Mouse (Mus musculus) cerebellum, postnatal 25 days (tissue): ENCODE data around the gene Sod2.
"Not testable (repeated sequence)": the region's sequence is repeated elsewhere in the genome, so short reads cannot be mapped to it uniquely, and the experiment has no call there.

ENCODE experiments used
- DNase-seq, 2 experiments: peaks; one replicate each; pipeline ENCODE4 v3.0.0; 2021; ENCODE audit warnings: mixed read lengths in 2 of 2

Gene Sod2

DNA sequence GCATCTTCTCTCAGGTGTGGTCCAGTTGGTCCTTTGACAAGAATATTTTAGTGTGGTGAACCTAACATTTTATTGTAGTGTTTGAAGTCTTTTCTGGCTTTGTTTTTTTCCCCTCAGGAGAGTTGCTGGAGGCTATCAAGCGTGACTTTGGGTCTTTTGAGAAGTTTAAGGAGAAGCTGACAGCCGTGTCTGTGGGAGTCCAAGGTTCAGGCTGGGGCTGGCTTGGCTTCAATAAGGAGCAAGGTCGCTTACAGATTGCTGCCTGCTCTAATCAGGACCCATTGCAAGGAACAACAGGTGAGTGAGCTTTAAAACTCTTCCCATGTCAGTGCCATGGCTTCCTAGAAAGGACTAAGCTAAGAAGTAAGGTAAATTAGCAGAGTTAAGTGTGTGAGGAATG lies 6.7 kb downstream of the Sod2 start:
- DNase-seq = no peak

DNA sequence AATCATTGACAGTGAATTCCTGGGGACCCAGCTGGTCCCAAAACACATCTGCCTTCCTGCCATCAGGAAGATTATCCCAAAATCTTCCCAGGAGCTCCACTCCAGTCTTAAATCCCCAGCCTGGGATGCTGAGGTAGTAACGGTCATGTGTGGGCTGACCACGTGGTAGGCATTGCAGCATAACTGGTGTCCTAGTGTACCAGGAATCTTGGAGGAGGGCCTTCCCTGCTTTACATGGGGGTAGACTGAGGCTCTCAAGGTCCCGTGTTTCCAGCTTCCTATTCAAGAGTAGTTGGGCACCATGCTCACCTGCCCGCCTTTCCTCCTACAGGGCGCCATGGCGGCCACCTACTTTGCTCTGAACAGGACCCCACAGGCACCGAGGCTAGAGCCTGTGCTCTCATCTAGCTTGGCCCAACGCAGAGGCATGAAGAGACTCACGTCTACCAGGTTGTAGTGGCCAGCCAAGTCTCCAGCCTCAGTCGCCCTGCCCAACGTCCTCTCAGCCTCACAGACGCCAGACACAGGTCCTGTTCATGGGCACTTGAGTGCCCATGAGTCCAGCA lies 30.1 kb downstream of the Sod2 start:
- not testable (repeated sequence) for DNase-seq

DNA sequence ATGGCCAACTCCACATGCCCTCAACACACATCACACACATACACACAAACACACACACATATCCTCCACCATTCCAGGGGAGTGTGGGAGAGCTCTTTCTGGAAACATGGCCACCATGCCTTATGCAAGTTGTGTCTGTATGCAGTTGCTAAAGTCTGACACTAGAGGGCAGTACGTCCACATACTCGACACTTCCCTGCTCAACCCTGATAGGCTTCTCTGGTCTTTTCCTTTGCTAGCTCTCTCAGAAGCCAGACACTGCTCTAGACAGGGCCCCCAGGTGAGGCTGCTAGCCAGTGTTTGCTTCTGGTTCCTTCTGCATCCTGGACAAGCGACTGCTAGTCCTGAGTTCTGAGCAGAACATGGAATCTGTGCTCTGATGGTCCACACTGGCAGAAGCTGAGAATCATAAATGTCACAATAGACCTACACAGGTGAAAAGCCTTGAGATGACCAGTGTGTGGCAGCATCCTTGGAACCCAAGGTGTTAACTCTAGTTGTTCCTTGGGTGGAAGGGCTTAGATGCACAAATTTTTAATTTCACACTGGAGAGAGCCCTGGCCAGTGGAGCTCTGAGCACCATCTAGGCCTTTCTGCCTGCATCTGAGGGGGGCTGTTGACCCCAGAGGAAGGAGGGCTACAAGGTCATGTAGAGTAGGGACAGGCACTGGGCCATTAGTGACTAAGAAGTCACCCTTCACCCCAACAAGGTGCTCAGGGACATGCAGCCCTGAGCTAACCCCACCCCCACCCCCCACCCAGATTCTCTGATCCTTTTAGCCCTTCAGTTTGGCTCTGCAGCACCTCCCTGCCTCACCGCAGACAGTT lies 37.4 kb downstream of the Sod2 start:
- peak; percentile 42 to 58 for DNase-seq

DNA sequence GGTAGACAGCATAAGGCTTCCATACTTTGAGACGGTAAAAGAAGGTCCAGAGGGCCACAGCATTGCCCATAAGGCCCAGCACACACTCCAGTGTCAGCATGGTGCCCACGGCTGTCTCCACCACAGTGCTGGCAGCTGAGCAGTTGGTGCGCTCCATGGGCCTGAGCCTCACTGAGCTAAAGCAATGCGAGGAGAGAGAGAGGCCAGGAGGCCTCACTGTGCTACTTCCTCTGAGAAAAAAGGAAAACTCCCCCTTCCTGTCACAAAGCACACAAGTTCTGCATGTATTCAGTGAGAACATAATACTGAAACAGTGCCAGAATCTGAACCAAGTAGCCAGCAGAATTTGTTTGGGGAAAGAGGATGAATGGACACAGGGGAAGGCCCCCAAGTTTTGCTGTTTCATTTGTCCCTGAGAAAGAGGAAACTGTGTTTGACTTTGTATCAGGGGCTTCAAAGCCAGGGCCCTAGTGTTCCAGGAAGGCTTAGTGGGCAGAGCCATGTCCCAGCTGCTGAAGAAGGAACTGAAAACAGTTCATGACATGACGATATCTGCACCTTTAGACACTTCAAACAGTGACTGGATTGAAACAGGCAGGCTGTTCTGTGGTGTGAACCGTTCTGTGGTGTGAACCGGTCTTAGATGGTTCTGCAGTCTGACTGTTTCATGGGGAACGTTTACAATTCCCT lies 45.6 kb downstream of the Sod2 start, which contains the start of gene Gpr31b:
TSS of gene Gpr31b (minus strand) at position 173 of the 690 bp plus-strand sequence.
- not testable (repeated sequence) for DNase-seq

GRCm38 (mm10) chr17:13060804-13061203 lies 54.2 kb downstream of the Sod2 start, which contains the start of gene Tcp10b:
Gene Tcp10b, plus strand, starts transcription at chr17:13061104.
- not testable (repeated sequence) for DNase-seq

GRCm38 (mm10) chr17:13062882-13063281 lies 56.2 kb downstream of the Sod2 start:
- DNase-seq = not testable (repeated sequence)

- not testable (repeated sequence) for DNase-seq
Measured at GRCm38 (mm10) chr17:13067864-13068385, 61.3 kb downstream of the Sod2 start.

DNA sequence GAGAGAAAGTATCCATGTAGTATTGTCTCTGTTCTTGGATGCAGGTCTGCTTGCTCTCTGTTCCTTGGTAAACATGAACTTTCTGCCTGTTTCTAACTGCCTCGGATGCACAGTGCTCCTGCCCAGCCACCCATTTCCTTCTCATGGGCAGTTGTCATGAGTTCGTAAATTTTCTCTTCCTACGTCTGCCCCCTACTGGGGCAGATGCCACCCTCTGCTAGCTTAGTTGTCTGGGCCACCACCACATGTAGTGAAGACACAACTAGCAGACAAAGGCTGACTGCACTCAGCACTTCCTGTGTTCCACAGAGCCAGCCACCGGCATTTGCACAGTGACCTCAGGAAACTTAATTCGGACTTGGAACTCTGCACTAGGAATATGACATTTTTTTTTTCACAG lies 62.6 kb downstream of the Sod2 start:
- not testable (repeated sequence) for DNase-seq
